Mouse (Mus musculus): Measurements from ENCODE around the gene Trafd1. TPM values are rescaled to one million over a fixed set of nuclear protein-coding genes. Genes with fewer than 3 reads are reported as not detected.

The Trafd1 gene
- 61.9 and 78.2 TPM in 2 replicates for polyA plus RNA-seq (2015; fragmentation: Nextera tagmentation; extraction: Ambion mirVana)

DNA sequence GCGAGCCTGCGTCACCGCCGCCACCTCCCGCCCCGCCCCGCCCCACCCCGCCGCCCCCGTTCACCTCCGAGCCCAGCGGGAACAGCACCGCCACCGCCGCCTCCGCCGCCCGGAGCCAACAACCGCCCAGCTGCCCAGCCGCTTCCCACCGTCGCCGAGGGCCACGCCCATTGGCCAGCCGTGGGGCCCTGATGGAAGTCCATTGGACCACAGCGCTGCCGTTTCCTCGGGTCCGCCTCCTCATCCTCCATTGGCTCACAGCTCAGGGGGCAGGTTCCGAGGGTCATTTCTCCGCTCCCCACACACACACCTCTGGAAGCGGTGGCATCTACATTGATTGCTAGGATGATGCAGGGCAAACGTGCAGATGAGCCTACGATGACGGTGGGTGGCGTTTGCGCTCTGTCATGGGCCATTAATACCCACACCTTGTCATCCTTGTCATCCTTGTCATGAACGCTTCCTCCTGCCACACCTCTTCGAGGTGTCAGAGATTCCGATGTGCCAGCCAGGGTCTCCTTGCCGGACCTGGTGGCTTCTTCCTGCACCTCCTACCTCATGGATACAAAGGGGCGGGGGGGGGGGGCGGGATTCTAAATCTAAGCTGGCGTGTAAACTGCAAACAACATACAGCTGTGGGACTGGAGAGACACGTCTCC, at the start of gene Trafd1:
TSS of gene Trafd1 (minus strand) at position 172 of the 659 bp plus-strand sequence.

DNA sequence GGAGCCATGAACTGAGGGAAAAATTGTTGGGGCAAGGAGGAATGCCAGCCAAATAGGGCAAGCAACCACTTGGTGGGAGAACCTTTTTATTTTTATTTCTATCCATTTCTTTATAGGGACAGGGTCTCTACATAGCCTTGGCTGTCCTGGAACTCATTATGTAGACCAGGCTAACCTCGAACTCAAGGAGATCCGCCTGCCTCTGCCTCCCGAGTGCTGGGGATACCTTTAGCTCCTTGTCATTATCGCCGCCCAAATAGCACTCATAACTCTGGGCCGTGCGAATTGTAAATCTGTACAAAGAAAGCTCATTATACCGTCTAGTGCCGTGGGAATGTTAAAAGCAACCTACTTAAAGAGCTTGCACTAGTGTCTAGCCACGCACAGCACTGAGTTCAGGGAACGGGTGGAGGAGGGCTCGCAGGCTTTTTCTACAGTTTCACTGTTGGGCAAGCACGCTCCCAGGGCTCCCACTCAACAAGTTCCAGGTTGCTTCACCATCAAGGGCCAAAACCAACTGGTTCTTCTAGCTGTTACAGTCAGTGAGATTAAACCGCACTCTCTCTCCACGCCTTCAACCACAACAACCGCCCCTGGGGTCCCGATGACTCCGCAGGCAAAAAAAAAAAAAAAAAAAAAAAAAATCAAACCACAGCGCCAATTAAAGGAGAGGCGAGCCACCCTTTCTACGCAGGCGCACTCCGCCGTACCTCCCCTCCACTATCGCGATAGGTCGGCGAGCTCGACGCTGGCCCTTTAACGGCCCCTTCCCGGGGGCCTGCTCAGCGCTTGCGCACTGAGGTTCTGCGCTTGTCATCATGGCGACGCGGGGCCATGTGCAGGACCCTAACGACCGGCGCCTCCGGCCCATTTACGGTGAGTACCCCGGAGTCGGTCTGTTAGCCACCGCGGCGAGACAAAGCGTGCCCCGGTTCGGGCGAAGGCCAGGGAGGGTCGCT, 12.0 kb upstream of the Trafd1 start, which contains the start of gene Naa25:
TSS of gene Naa25 (plus strand) at position 750 of the 959 bp plus-strand sequence.

Other genes with a start within 250 kb of the Trafd1 start
- 19.9 and 20.9 TPM in 2 replicates for gene Ptpn11, start 194.2 kb downstream of the Trafd1 start, polyA plus RNA-seq (2015; fragmentation: Nextera tagmentation; extraction: Ambion mirVana)
- 351 and 392 TPM in 2 replicates for gene Rpl6, start 181.2 kb downstream of the Trafd1 start, polyA plus RNA-seq (2015; fragmentation: Nextera tagmentation; extraction: Ambion mirVana)
- 1.8 and 2.0 TPM in 2 replicates for gene Hectd4, start 165.4 kb downstream of the Trafd1 start, polyA plus RNA-seq (2015; fragmentation: Nextera tagmentation; extraction: Ambion mirVana)
- gene Naa25, start 12.3 kb upstream of the Trafd1 start, polyA plus RNA-seq (2015; fragmentation: Nextera tagmentation; extraction: Ambion mirVana): 23.2 and 23.4 TPM in 2 replicates
- gene Tmem116, start 66.3 kb upstream of the Trafd1 start, polyA plus RNA-seq (2015; fragmentation: Nextera tagmentation; extraction: Ambion mirVana): 15.2 and 18.4 TPM in 2 replicates
- gene Erp29, start 66.9 kb upstream of the Trafd1 start, polyA plus RNA-seq (2015; fragmentation: Nextera tagmentation; extraction: Ambion mirVana): 70.1 and 89.4 TPM in 2 replicates
- gene Adam1b, start 117.8 kb upstream of the Trafd1 start, polyA plus RNA-seq (2015; fragmentation: Nextera tagmentation; extraction: Ambion mirVana): 0.09 and 0.16 TPM in 2 replicates
- 0.65 and 0.95 TPM in 2 replicates for gene Adam1a, start 159.8 kb upstream of the Trafd1 start, polyA plus RNA-seq (2015; fragmentation: Nextera tagmentation; extraction: Ambion mirVana)
- not detected in 2 replicates for gene Gm42878, start 159.8 kb upstream of the Trafd1 start, polyA plus RNA-seq (2015; fragmentation: Nextera tagmentation; extraction: Ambion mirVana)
- 31.4 and 36.8 TPM in 2 replicates for gene Mapkapk5, start 160.3 kb upstream of the Trafd1 start, polyA plus RNA-seq (2015; fragmentation: Nextera tagmentation; extraction: Ambion mirVana)
- gene Aldh2, start 208.2 kb upstream of the Trafd1 start, polyA plus RNA-seq (2015; fragmentation: Nextera tagmentation; extraction: Ambion mirVana): 126 and 173 TPM in 2 replicates
- gene Acad12, start 233.3 kb upstream of the Trafd1 start, polyA plus RNA-seq (2015; fragmentation: Nextera tagmentation; extraction: Ambion mirVana): 3.1 and 4.2 TPM in 2 replicates